Mouse (Mus musculus): ENCODE measurements around the gene Vamp2. TPM values are rescaled to one million over a fixed set of nuclear protein-coding genes. Genes with fewer than 3 reads are reported as not detected.

Vamp2 gene
- total and polyA plus RNA-seq, 2 experiments = 5.2 to 36.9 TPM

GRCm38 (mm10) chr11:69062761-69063224, 25.5 kb upstream of the Vamp2 start:
- H3K36me3 ChIP-seq (ENCODE audit: control insufficient read depth, insufficient read depth, low read length) = no peaks in the 10 kb centered on the region
- peak overlapping the region; percentile 86 for H3K27ac ChIP-seq (replicated peaks; ENCODE audit: insufficient read depth, low read depth, low read length)
- H3K79me2 ChIP-seq (ENCODE audit: control insufficient read depth, insufficient read depth, low read length) = no peaks in the 10 kb centered on the region
- TF ChIP-seq POLR2A (IDR thresholded peaks at IDR 0.05; ENCODE audit: extremely low read depth, insufficient read depth, low read length) (no peak), CTCF (IDR thresholded peaks at IDR 0.05; ENCODE audit: low read depth, low read length) (no peak)
- peaks cover 23% of the 10 kb centered on the region for H3K4me1 ChIP-seq (ENCODE audit: control insufficient read depth, insufficient read depth, low read length)
- DNase-seq (ENCODE audit: extremely low read depth, low read depth, low spot score) = peak; percentile 97
- no peaks in the 10 kb centered on the region for H3K27me3 ChIP-seq (ENCODE audit: control insufficient read depth, insufficient read depth, low read length)
- peak overlapping the region; percentile 77 for H3K9ac ChIP-seq (ENCODE audit: low read depth, low read length)
- under 1% methylated on average over 19 of the region's 19 CpGs for WGBS
- H3K4me3 ChIP-seq (ENCODE audit: insufficient read depth, low read depth, low read length) = peak overlapping the region; percentile 63

GRCm38 (mm10) chr11:69063413-69064201, 24.7 kb upstream of the Vamp2 start:
- peaks cover 20% of the 10 kb centered on the region for H3K4me1 ChIP-seq (ENCODE audit: control insufficient read depth, insufficient read depth, low read length)
- TF ChIP-seq POLR2A (IDR thresholded peaks at IDR 0.05; ENCODE audit: extremely low read depth, insufficient read depth, low read length) (no peak), CTCF (IDR thresholded peaks at IDR 0.05; ENCODE audit: low read depth, low read length) (no peak)
- H3K79me2 ChIP-seq (ENCODE audit: control insufficient read depth, insufficient read depth, low read length) = no peaks in the 10 kb centered on the region
- H3K9ac ChIP-seq (ENCODE audit: low read depth, low read length) = peak overlapping the region; percentile 69
- no peaks in the 10 kb centered on the region for H3K27me3 ChIP-seq (ENCODE audit: control insufficient read depth, insufficient read depth, low read length)
- H3K36me3 ChIP-seq (ENCODE audit: control insufficient read depth, insufficient read depth, low read length) = no peaks in the 10 kb centered on the region
- 1% methylated on average over 31 of the region's 31 CpGs for WGBS
- H3K4me3 ChIP-seq (ENCODE audit: insufficient read depth, low read depth, low read length) = peak overlapping the region; percentile 63
- peak overlapping the region; percentile 86 for H3K27ac ChIP-seq (replicated peaks; ENCODE audit: insufficient read depth, low read depth, low read length)
- peak; percentile 43 for DNase-seq (ENCODE audit: extremely low read depth, low read depth, low spot score)

GRCm38 (mm10) chr11:69064259-69065133, 23.8 kb upstream of the Vamp2 start:
- H3K27ac ChIP-seq (replicated peaks; ENCODE audit: insufficient read depth, low read depth, low read length) = no peak overlapping the region
- no peak overlapping the region for H3K9ac ChIP-seq (ENCODE audit: low read depth, low read length)
- 75% methylated on average over 9 of the region's 9 CpGs for WGBS
- H3K27me3 ChIP-seq (ENCODE audit: control insufficient read depth, insufficient read depth, low read length) = no peaks in the 10 kb centered on the region
- H3K4me3 ChIP-seq (ENCODE audit: insufficient read depth, low read depth, low read length) = no peak overlapping the region
- DNase-seq (ENCODE audit: extremely low read depth, low read depth, low spot score) = no peak
- TF ChIP-seq CTCF (IDR thresholded peaks at IDR 0.05; ENCODE audit: low read depth, low read length) (no peak), POLR2A (IDR thresholded peaks at IDR 0.05; ENCODE audit: extremely low read depth, insufficient read depth, low read length) (no peak)
- H3K4me1 ChIP-seq (ENCODE audit: control insufficient read depth, insufficient read depth, low read length) = peaks cover 20% of the 10 kb centered on the region
- H3K36me3 ChIP-seq (ENCODE audit: control insufficient read depth, insufficient read depth, low read length) = no peaks in the 10 kb centered on the region
- H3K79me2 ChIP-seq (ENCODE audit: control insufficient read depth, insufficient read depth, low read length) = no peaks in the 10 kb centered on the region

DNA sequence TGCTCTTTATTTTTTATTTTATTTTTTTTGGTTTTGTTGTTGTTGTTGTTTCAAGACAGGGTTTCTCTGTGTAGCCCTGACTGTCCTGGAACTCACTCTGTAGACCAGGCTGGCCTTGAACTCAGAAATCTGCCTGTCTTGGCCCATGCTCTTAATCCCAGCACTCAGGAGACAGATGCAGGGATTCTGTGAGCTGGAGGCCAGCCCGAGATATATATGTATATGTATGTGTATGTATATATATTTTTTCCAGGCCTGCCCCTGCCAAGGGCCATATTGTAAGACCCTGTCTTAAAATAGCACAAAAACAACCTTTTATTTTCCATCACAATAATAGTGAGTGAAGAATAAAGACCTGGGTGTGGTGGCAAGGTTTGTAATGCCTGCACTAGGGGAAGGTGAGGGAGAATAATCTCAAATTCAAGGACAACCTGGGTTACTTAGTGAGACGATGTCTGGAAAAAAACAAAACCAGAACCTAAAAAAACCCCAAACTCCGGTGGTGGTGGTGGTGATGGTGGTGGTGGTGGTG, 22.8 kb upstream of the Vamp2 start:
- no peak for DNase-seq (ENCODE audit: extremely low read depth, low read depth, low spot score)
- Histone ChIP-seq H3K4me3 (ENCODE audit: insufficient read depth, low read depth, low read length) (no peak overlapping the region), H3K79me2 (ENCODE audit: control insufficient read depth, insufficient read depth, low read length) (no peaks in the 10 kb centered on the region), H3K36me3 (ENCODE audit: control insufficient read depth, insufficient read depth, low read length) (no peaks in the 10 kb centered on the region), H3K27ac (replicated peaks; ENCODE audit: insufficient read depth, low read depth, low read length) (no peak overlapping the region), H3K9ac (ENCODE audit: low read depth, low read length) (no peak overlapping the region), H3K27me3 (ENCODE audit: control insufficient read depth, insufficient read depth, low read length) (no peaks in the 10 kb centered on the region), H3K4me1 (ENCODE audit: control insufficient read depth, insufficient read depth, low read length) (peaks cover 23% of the 10 kb centered on the region)
- TF ChIP-seq POLR2A (IDR thresholded peaks at IDR 0.05; ENCODE audit: extremely low read depth, insufficient read depth, low read length) (no peak), CTCF (IDR thresholded peaks at IDR 0.05; ENCODE audit: low read depth, low read length) (no peak)
- WGBS = 76% methylated on average over 3 of the region's 3 CpGs

DNA sequence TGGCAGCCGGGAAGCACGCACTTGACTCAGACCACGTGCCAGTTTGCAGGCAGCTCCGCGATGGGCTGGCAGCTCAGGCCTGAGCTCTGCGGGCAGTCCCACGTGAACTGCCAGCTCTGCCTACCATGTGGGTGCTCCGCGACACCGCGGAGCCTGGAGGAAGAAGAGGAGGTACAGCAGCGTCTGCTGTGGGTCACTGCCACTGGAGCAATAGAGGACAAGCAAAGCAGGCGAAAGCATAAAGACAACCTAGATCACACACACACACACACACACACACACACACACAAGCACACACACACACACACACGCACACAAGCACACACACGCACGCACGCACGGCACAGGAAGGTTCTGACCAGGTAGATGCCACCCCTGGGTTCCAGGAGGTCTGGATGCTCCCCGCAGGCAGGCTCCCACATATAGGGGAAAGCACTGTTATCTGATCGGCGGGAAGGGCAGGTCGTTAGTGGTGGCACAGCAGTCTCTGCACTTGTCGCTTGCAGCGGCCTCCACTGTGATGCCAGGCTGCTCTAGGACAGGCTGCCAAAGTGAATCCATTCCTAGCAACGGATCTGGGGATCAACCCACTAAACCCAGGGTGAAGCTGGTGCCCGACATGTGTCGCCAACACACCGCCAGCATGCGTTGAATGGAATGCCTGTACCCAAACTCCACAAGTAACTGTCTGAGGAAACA, 22.0 kb upstream of the Vamp2 start:
- H3K4me1 ChIP-seq (ENCODE audit: control insufficient read depth, insufficient read depth, low read length) = peaks cover 20% of the 10 kb centered on the region
- H3K36me3 ChIP-seq (ENCODE audit: control insufficient read depth, insufficient read depth, low read length) = no peaks in the 10 kb centered on the region
- H3K79me2 ChIP-seq (ENCODE audit: control insufficient read depth, insufficient read depth, low read length) = no peaks in the 10 kb centered on the region
- H3K27me3 ChIP-seq (ENCODE audit: control insufficient read depth, insufficient read depth, low read length) = no peaks in the 10 kb centered on the region
- TF ChIP-seq CTCF (IDR thresholded peaks at IDR 0.05; ENCODE audit: low read depth, low read length) (no peak), POLR2A (IDR thresholded peaks at IDR 0.05; ENCODE audit: extremely low read depth, insufficient read depth, low read length) (no peak)
- peak overlapping the region; percentile 15 for H3K9ac ChIP-seq (ENCODE audit: low read depth, low read length)
- no peak overlapping the region for H3K27ac ChIP-seq (replicated peaks; ENCODE audit: insufficient read depth, low read depth, low read length)
- peak overlapping the region; percentile 11; the same call in 1 of the 2 replicates for H3K4me3 ChIP-seq (ENCODE audit: insufficient read depth, low read depth, low read length)
- 15% methylated on average over 29 of the region's 29 CpGs for WGBS
- DNase-seq (ENCODE audit: extremely low read depth, low read depth, low spot score) = peak; percentile 58

Measured in liver, adult 2 months (tissue).